Comparison of ENCODE assay signal across 20 mouse cellular contexts in genomic region chr17:88620935-88621334, GRCm38 (mm10). TPM values are rescaled to one million over a fixed set of nuclear protein-coding genes. Genes with fewer than 3 reads are reported as not detected.
DNase-seq lines count a peak whose midpoint lies in the region; ATAC-seq and TF ChIP-seq lines count a peak whose summit lies in the region.
"Had no signal": no experiment of that assay in that cellular context is flagged by ENCODE, and none has a peak within 500 bp of the region (broad histone marks: within the 10 kb centered on the region; RNA-seq: fewer than 3 reads in every experiment).

No protein-coding gene starts in this region.

- WGBS in heart, embryonic 13.5 days = 66% methylated on average over 4 of the region's 4 CpGs
- 76% methylated on average over 4 of the region's 4 CpGs for WGBS in heart, adult 2 months

- H3K9me3 ChIP-seq in heart, embryonic 13.5 days = no peaks in the 10 kb centered on the region
- H3K9me3 ChIP-seq: forebrain, embryonic 15.5 days; G1E; midbrain, embryonic 12.5 days had no signal

- no peaks in the 10 kb centered on the region for H3K27me3 ChIP-seq in heart, embryonic 13.5 days (replicated peaks)
- no peaks in the 10 kb centered on the region for H3K27me3 ChIP-seq in heart, adult 2 months (ENCODE audit: control insufficient read depth, insufficient read depth, low read length)
- H3K27me3 ChIP-seq: forebrain, embryonic 15.5 days; midbrain, embryonic 12.5 days had no signal

- H3K4me1 ChIP-seq in heart, embryonic 13.5 days = peaks cover 14% of the 10 kb centered on the region
- peaks cover 4% of the 10 kb centered on the region for H3K4me1 ChIP-seq in heart, adult 2 months (ENCODE audit: control insufficient read depth, insufficient read depth, low read length)
- H3K4me1 ChIP-seq: forebrain, embryonic 15.5 days; midbrain, embryonic 12.5 days had no signal

- H3K4me2 ChIP-seq in heart, embryonic 13.5 days = no peak overlapping the region
- H3K4me2 ChIP-seq: forebrain, embryonic 15.5 days; midbrain, embryonic 12.5 days had no signal

- peaks cover 45% of the 10 kb centered on the region for H3K36me3 ChIP-seq in heart, embryonic 13.5 days
- H3K36me3 ChIP-seq in heart, adult 2 months (ENCODE audit: control insufficient read depth, insufficient read depth, low read length) = no peaks in the 10 kb centered on the region
- H3K36me3 ChIP-seq: forebrain, embryonic 15.5 days; G1E; midbrain, embryonic 12.5 days had no signal

- DNase-seq in heart, adult 2 months = no peak
- peak; percentile 77 for DNase-seq in thymus, postnatal 0 days (ENCODE audit: low spot score)
- DNase-seq in thymus, postnatal 25 days = no peak
- DNase-seq in induced T-regulatory cell, adult 2 months (ENCODE audit: low read depth) = peak; percentile 17
- DNase-seq in layer of hippocampus, adult 18-20 months (ENCODE audit: low spot score in 2 of 2) = no peak
- no peak for DNase-seq in right cerebral cortex, postnatal 4 days
- DNase-seq in left cerebral cortex, postnatal 10 days (ENCODE audit: extremely low spot score in 1 of 2, low spot score in 2 of 2) = no peak
- DNase-seq: adrenal gland, adult 2 months; cerebellum, adult 11-12 months; lung, adult 2 months; lung, postnatal 4 days had no signal

- TF ChIP-seq EP300 in heart, adult 2 months (IDR thresholded peaks at IDR 0.05; ENCODE audit: insufficient read depth, low read depth, low read length) = no peak

- no peak overlapping the region for H3K4me3 ChIP-seq in heart, embryonic 13.5 days
- H3K4me3 ChIP-seq in heart, adult 2 months = no peak overlapping the region
- H3K4me3 ChIP-seq: forebrain, embryonic 15.5 days; midbrain, embryonic 12.5 days had no signal

- no peak overlapping the region for H3K9ac ChIP-seq in heart, embryonic 13.5 days
- no peak overlapping the region for H3K9ac ChIP-seq in heart, adult 2 months (ENCODE audit: low read depth, low read length)
- H3K9ac ChIP-seq: forebrain, embryonic 15.5 days; midbrain, embryonic 12.5 days had no signal

- no peak for TF ChIP-seq CTCF in heart, adult 2 months (IDR thresholded peaks at IDR 0.05)

- peak overlapping the region; percentile 28; the same call in 1 of the 2 replicates for H3K27ac ChIP-seq in heart, embryonic 13.5 days (replicated peaks)
- no peak overlapping the region for H3K27ac ChIP-seq in heart, adult 2 months
- H3K27ac ChIP-seq: forebrain, embryonic 15.5 days; kidney, postnatal 0 days; midbrain, embryonic 12.5 days had no signal

- H3K79me2 ChIP-seq in heart, adult 2 months (replicated peaks; ENCODE audit: control insufficient read depth, insufficient read depth, low read length) = no peaks in the 10 kb centered on the region; the same call in 1 of the 2 replicates

- intact Hi-C loops in heart, adult 2 months (cut with DNase I) = no loop called here
- intact Hi-C loops in left cerebral cortex, postnatal 10 days (cut with DNase I) = no loop called here

- ATAC-seq in heart, embryonic 13.5 days (ENCODE audit: extremely low read depth, insufficient number of reproducible peaks, low FRiP score, low TSS enrichment) = no peak
- ATAC-seq: forebrain, embryonic 15.5 days had no signal

- no peak for TF ChIP-seq POLR2A in heart, adult 2 months (IDR thresholded peaks at IDR 0.05; ENCODE audit: insufficient read depth, low read depth, low read length)

RNA-seq across cellular contexts. Expression of gene Ston1, which starts 23.5 kb away (rescaled TPM):
- 6.4 and 6.5 TPM in 2 replicates for polyA plus RNA-seq in heart, embryonic 13.5 days (2015; fragmentation: Nextera tagmentation; extraction: Ambion mirVana)
- total RNA-seq in heart, adult 2 months (2021) = 10 to 100 TPM; 18.9 to 21.8 TPM
- polyA plus RNA-seq in heart, adult 2 months (2012; rRNA removed) = 9.4 and 16.8 TPM in 2 replicates
- 3.4 and 3.8 TPM in 2 replicates for polyA plus RNA-seq in thymus, postnatal 0 days (2015; fragmentation: Nextera tagmentation; extraction: Ambion mirVana)
- total RNA-seq in layer of hippocampus, adult 18-20 months (2021) = 1 to 10 TPM; 9.5 to 9.8 TPM
- total RNA-seq in left cerebral cortex, postnatal 10 days (2021) = 1 to 10 TPM; 6.5 to 8.4 TPM
- total RNA-seq: common myeloid progenitor, adult 5-6 weeks; hematopoietic stem cell, adult 5-6 weeks; neutrophil, adult 5-6 weeks had no signal

RNA-seq across cellular contexts. Expression of gene Gtf2a1l, which starts 47.5 kb away (rescaled TPM):
- polyA plus RNA-seq in heart, embryonic 13.5 days (2015; fragmentation: Nextera tagmentation; extraction: Ambion mirVana) = not detected in 2 replicates
- not detected for total RNA-seq in heart, adult 2 months (2021)
- 0.14 and 0.23 TPM in 2 replicates for polyA plus RNA-seq in heart, adult 2 months (2012; rRNA removed)
- not detected in 2 replicates for polyA plus RNA-seq in thymus, postnatal 0 days (2015; fragmentation: Nextera tagmentation; extraction: Ambion mirVana)
- total RNA-seq in layer of hippocampus, adult 18-20 months (2021) = under 1 TPM in 1 of 2 experiments, not detected in 1; 0.35 TPM
- under 1 TPM; 0.34 to 0.39 TPM for total RNA-seq in left cerebral cortex, postnatal 10 days (2021)
- total RNA-seq: common myeloid progenitor, adult 5-6 weeks; G1E; hematopoietic stem cell, adult 5-6 weeks had no signal
- polyA plus RNA-seq: adrenal gland, adult 2 months; forebrain, embryonic 15.5 days; G1E; kidney, postnatal 0 days; lung, adult 2 months; spleen, adult 2 months had no signal

Comparison
In these comparisons a context has a peak if more than half of its experiments do, and no peak if none do; other contexts are left out.
1. DNase-seq: peak in thymus, postnatal 0 days (single experiment) and induced T-regulatory cell, adult 2 months (single experiment); none in heart, adult 2 months (0 of 2), thymus, postnatal 25 days (single experiment), layer of hippocampus, adult 18-20 months (0 of 2), right cerebral cortex, postnatal 4 days (single experiment) and left cerebral cortex, postnatal 10 days (0 of 2).